Mouse (Mus musculus) small intestine, adult 2 months (tissue): ENCODE results near the gene Ociad2. TPM values are rescaled to one million over a fixed set of nuclear protein-coding genes. Genes with fewer than 3 reads are reported as not detected.

ENCODE experiments used
- H3K27ac ChIP-seq: fragments of 200-500 bp; 2 replicates; pipeline ENCODE4 v1.5.1; 2012; ENCODE audit warnings: low read depth, low read length, control low read depth, inconsistent platforms; ENCODE audit not compliant: insufficient read depth
- H3K27me3 ChIP-seq: fragments of 200-500 bp; 2 replicates; pipeline ENCODE4 v1.6.1; 2012; ENCODE audit warnings: mild to moderate bottlenecking, moderate library complexity, low read length, inconsistent platforms; ENCODE audit not compliant: control insufficient read depth, insufficient read depth
- H3K36me3 ChIP-seq: fragments of 200-500 bp; 2 replicates; pipeline ENCODE4 v1.6.1; 2012; ENCODE audit warnings: mild to moderate bottlenecking, low read length, control low read depth, inconsistent platforms; ENCODE audit not compliant: control insufficient read depth, insufficient read depth
- H3K4me1 ChIP-seq: fragments of 200-500 bp; 2 replicates; pipeline ENCODE4 v1.6.1; 2012; ENCODE audit warnings: low read length, inconsistent platforms, mixed read lengths; ENCODE audit not compliant: control insufficient read depth, insufficient read depth, insufficient read length
- H3K4me3 ChIP-seq: fragments of 200-500 bp; 2 replicates; pipeline ENCODE4 v1.5.1; 2012; ENCODE audit warnings: low read depth, mild to moderate bottlenecking, control low read depth, inconsistent platforms, low read length, moderate library complexity
- CTCF ChIP-seq: fragments of 200-500 bp; IDR thresholded peaks from 2 replicates; pipeline ENCODE4 v1.5.1; 2012; ENCODE audit warnings: low read depth, mild to moderate bottlenecking, control low read depth, inconsistent platforms, low read length, moderate library complexity, mixed read lengths; ENCODE audit not compliant: insufficient replicate concordance, insufficient read length; ENCODE audit errors: extremely low read depth
- POLR2A ChIP-seq: fragments of 200-500 bp; IDR thresholded peaks from 2 replicates; pipeline ENCODE4 v1.6.1; 2012; ENCODE audit warnings: low read depth, mild to moderate bottlenecking, control low read depth, inconsistent platforms, low read length, moderate library complexity
- WGBS: fragments of 180-500 bp; shearing (Covaris S2); methylation state at CpG from one replicate; pipeline ENCODE4 v1.1.7; 2018; 5-methylcytosine and 5-hydroxymethylcytosine counted together
- polyA plus RNA-seq: library from polyadenylated mRNA; depleted of rRNA; stranded (reverse); fragments of >200 nt; gene quantifications from 2 replicates; pipeline ENCODE4 v1.2.3, GENCODE M21; 2012

Gene Ociad2
- polyA plus RNA-seq, 1 experiment: 10.6 TPM

- no peak overlapping the region for H3K4me3 ChIP-seq
- 67% methylated on average over 9 of the region's 9 CpGs for WGBS
- TF ChIP-seq POLR2A: no peak
- TF ChIP-seq CTCF: no peak
- peaks cover 14% of the 10 kb centered on the region for H3K4me1 ChIP-seq
- peak overlapping the region; percentile 8; the same call in 1 of the 2 replicates for H3K27ac ChIP-seq
- H3K36me3 ChIP-seq: peaks cover 3% of the 10 kb centered on the region; the same call in 1 of the 2 replicates
- no peaks in the 10 kb centered on the region for H3K27me3 ChIP-seq
Measured at GRCm38 (mm10) chr5:73339779-73340722, 777 bp downstream of the Ociad2 start.

DNA sequence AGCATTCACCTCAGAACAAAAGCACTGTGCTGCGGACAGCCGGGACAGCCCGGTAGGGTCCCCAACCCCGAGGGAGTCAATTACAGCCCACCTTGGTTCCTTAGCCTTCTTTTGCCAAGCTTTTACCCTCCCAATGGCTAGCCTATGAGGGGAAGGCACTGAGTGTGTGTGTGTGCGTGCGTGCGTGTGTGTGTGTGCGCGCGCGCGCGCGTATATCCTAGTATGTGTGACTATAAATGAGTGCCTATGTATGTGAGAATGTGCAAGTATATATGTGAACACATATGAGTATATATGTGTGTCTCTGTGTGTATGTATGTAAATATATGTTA lies 2.0 kb downstream of the Ociad2 start:
- WGBS: 27% methylated on average over 14 of the region's 14 CpGs
- H3K27me3 ChIP-seq: no peaks in the 10 kb centered on the region
- H3K4me3 ChIP-seq: peak overlapping the region; percentile 69
- no peak for TF ChIP-seq POLR2A
- TF ChIP-seq CTCF: no peak
- H3K36me3 ChIP-seq: peaks cover 3% of the 10 kb centered on the region; the same call in 1 of the 2 replicates
- peaks cover 10% of the 10 kb centered on the region for H3K4me1 ChIP-seq
- peak overlapping the region; percentile 70; the same call in 1 of the 2 replicates for H3K27ac ChIP-seq

DNA sequence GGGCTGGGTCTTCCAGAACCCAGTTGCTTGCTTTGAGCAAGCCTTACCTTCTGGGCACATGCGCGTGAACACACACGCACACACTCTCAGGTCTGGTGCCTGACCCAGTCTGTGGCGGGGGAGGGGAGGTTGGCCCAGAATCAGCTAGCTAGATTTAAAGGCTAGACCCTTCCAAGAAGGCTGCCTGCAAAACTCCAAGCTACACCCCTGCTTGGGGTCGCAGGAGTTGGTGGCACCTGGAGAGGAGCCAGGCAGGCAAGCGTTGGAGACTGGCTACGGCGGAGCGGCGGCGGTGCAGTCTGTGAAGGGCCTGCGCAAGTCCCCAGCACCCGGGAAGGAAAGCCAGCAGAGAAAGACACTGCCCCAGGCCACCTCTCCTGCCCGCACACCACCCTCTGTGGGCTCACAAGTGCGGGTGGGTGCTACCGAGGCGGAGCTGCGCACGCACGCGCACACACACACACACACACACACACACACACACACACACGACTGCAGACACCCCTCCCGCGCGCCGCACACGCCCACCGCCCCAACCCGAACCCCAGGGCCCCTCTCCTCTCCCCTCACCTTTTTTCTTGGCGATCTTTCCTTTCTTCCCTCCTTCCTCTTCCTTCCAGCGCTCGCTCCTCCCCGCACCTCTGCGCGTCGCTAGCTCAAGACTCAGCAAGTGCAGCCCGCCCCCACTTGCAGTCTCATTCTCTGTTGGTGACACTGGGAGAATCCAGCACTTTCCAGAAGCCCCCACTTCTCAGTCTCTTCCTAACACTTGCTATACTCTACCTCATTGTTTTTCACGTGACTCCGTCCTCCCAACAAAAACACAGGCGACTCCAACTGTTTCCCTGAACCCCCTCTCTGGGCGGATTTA lies 2.6 kb downstream of the Ociad2 start:
- Histone ChIP-seq H3K27ac (peak overlapping the region; percentile 70), H3K27me3 (no peaks in the 10 kb centered on the region), H3K4me1 (peaks cover 16% of the 10 kb centered on the region), H3K36me3 (peaks cover 3% of the 10 kb centered on the region; the same call in 1 of the 2 replicates), H3K4me3 (peak overlapping the region; percentile 69)
- 2% methylated on average over 41 of the region's 41 CpGs for WGBS
- no peak for TF ChIP-seq CTCF
- TF ChIP-seq POLR2A: no peak

GRCm38 (mm10) chr5:73336448-73336847 lies 4.4 kb downstream of the Ociad2 start:
- no peaks in the 10 kb centered on the region for H3K27me3 ChIP-seq
- 23% methylated on average over 5 of the region's 5 CpGs for WGBS
- H3K4me1 ChIP-seq: peaks cover 17% of the 10 kb centered on the region
- TF ChIP-seq POLR2A (no peak), CTCF (no peak)
- H3K4me3 ChIP-seq: peak overlapping the region; percentile 7; the same call in 1 of the 2 replicates
- H3K36me3 ChIP-seq: peaks cover 7% of the 10 kb centered on the region
- peak overlapping the region; percentile 50; the same call in 1 of the 2 replicates for H3K27ac ChIP-seq

DNA sequence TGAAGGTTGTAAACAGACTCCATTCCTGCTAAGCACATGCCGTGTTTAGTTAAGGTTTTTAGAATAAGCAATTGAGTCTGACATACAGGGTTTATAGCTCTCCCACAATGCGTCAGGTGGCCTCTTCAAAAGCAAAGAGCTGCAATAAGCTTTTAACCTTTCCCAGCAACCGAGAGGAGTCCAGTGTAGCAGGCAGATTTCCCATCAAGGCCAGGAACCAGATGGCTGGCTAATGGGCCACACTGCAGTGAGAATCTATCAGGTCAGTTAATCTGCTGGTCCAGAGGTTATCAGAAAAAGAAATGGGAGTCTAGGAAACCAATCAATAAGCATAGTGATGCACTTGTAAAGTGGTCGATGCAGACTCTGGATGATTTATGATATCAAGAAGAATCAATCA lies 9.8 kb downstream of the Ociad2 start:
- H3K36me3 ChIP-seq: peaks cover 32% of the 10 kb centered on the region
- H3K4me1 ChIP-seq: peaks cover 10% of the 10 kb centered on the region; the same call in 1 of the 2 replicates
- 47% methylated on average over 4 of the region's 4 CpGs for WGBS
- H3K4me3 ChIP-seq: no peak overlapping the region
- TF ChIP-seq POLR2A: no peak
- no peak for TF ChIP-seq CTCF
- H3K27me3 ChIP-seq: no peaks in the 10 kb centered on the region
- no peak overlapping the region for H3K27ac ChIP-seq

- Histone ChIP-seq H3K36me3 (peaks cover 29% of the 10 kb centered on the region), H3K4me1 (peaks cover 3% of the 10 kb centered on the region; the same call in 1 of the 2 replicates), H3K4me3 (no peak overlapping the region), H3K27me3 (no peaks in the 10 kb centered on the region), H3K27ac (no peak overlapping the region)
- 81% methylated on average over 8 of the region's 8 CpGs for WGBS
- no peak for TF ChIP-seq CTCF
- TF ChIP-seq POLR2A: no peak
Measured at GRCm38 (mm10) chr5:73324526-73325170, 16.2 kb downstream of the Ociad2 start.
